Mouse (Mus musculus) stomach, embryonic 14.5 days (tissue): ENCODE data around the gene Ank3. TPM values are rescaled to one million over a fixed set of nuclear protein-coding genes. Genes with fewer than 3 reads are reported as not detected.

Experiments used
- ATAC-seq: fragments of 200-750 bp; cut with Nextera tagmentation; 2 replicates; pipeline ENCODE4 v1.8.0; 2017; ENCODE audit warnings: low read depth, moderate TSS enrichment; ENCODE audit not compliant: insufficient number of reproducible peaks, insufficient read depth, low FRiP score
- H3K27ac ChIP-seq: fragments of 300-500 bp; sonication (generic); 2 replicates; pipeline ENCODE4 v1.5.1; 2014; ENCODE audit warnings: mild to moderate bottlenecking, low read length, moderate library complexity, mixed read lengths
- H3K27me3 ChIP-seq: fragments of 300-500 bp; sonication (generic); 2 replicates; pipeline ENCODE4 v1.6.1; 2014; ENCODE audit warnings: low read length, control low read depth, mixed read lengths; ENCODE audit not compliant: control insufficient read depth, insufficient read depth
- H3K36me3 ChIP-seq: fragments of 300-500 bp; sonication (generic); 2 replicates; pipeline ENCODE4 v1.6.1; 2014; ENCODE audit warnings: mild to moderate bottlenecking, control low read depth, low read length, moderate library complexity, mixed read lengths; ENCODE audit not compliant: control insufficient read depth, insufficient read depth
- H3K4me1 ChIP-seq: fragments of 300-500 bp; sonication (generic); 2 replicates; pipeline ENCODE4 v1.6.1; 2014; ENCODE audit warnings: low read length, control low read depth, mixed read lengths; ENCODE audit not compliant: control insufficient read depth, insufficient read depth
- H3K4me2 ChIP-seq: fragments of 300-500 bp; sonication (generic); replicated peaks from 2 replicates; pipeline ENCODE4 v1.6.1; 2014; ENCODE audit warnings: low read depth, low read length, control low read depth
- H3K4me3 ChIP-seq: fragments of 300-500 bp; sonication (generic); 2 replicates; pipeline ENCODE4 v1.5.1; 2014; ENCODE audit warnings: low read depth, low read length, control low read depth
- H3K9ac ChIP-seq: fragments of 300-500 bp; sonication (generic); replicated peaks from 2 replicates; pipeline ENCODE4 v1.6.1; 2014; ENCODE audit warnings: low read depth, mild to moderate bottlenecking, control low read depth, low read length, moderate library complexity, mixed read lengths
- H3K9me3 ChIP-seq: fragments of 300-500 bp; sonication (generic); 2 replicates; pipeline ENCODE4 v1.6.1; 2016; ENCODE audit warnings: low read depth, low read length, control low read depth; ENCODE audit not compliant: control insufficient read depth
- WGBS: fragments of 180-500 bp; shearing (Covaris S2); extraction: QIAGEN DNeasy Blood & Tissue Kit; methylation state at CpG from one replicate; pipeline ENCODE4 v1.1.7; 2014; 5-methylcytosine and 5-hydroxymethylcytosine counted together
- polyA plus RNA-seq: library from polyadenylated mRNA; unstranded; fragments of >200 nt; fragmentation: Nextera tagmentation; extraction: Ambion mirVana; gene quantifications from 2 replicates; pipeline ENCODE4 v1.2.1, GENCODE M21; 2014

Gene Ank3
- polyA plus RNA-seq, 1 experiment from 2014 or later: 46.1 TPM

DNA sequence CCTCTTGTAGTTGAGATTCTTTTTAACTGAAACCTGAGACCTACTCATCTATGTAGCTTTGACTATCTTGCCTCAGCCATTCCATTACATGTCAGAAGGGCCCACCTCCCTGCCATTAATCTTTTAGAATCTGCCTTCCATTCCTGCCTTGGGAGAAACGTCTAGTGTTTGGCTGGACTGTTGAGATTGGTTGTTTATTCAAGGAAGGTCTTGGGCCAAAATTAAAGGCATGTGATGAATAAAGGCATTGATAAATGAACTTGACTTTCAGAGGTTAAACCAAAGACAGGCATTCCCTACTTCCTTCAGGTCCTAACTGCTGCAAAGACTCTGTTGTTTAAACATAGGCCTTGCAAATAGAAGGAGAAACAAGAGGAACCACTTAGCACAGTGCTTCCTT, 271.9 kb downstream of the Ank3 start:
- Histone ChIP-seq H3K27me3 (no peaks in the 10 kb centered on the region), H3K4me1 (no peaks in the 10 kb centered on the region), H3K9ac (no peak overlapping the region), H3K4me2 (no peak overlapping the region), H3K36me3 (no peaks in the 10 kb centered on the region), H3K27ac (no peak overlapping the region), H3K4me3 (no peak overlapping the region), H3K9me3 (no peaks in the 10 kb centered on the region)
- 5% methylated on average over 1 of the region's 1 CpGs for WGBS
- no peak for ATAC-seq

DNA sequence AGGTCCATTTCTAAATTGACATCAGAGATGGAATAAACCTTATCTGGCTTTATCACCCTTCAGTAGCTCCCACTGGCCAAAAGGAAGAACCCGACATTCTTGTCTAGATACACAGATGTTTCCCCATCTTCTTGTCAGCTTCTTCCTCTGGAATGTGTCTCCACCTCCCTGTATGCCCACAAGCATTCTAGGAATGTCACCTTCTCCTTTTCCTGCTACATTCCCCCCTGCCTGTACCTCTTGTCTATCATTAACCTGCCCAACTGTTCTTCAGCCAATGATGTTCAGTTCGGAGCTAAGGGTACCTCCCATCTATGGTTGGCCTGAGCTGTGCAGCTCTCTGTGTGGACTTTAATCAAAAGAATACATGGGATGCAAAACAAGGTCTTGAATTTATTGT, 272.4 kb downstream of the Ank3 start:
- no peaks in the 10 kb centered on the region for H3K4me1 ChIP-seq
- no peak for ATAC-seq
- H3K9ac ChIP-seq: no peak overlapping the region
- no peaks in the 10 kb centered on the region for H3K36me3 ChIP-seq
- WGBS: 41% methylated on average over 2 of the region's 2 CpGs
- no peak overlapping the region for H3K4me3 ChIP-seq
- no peaks in the 10 kb centered on the region for H3K27me3 ChIP-seq
- H3K4me2 ChIP-seq: no peak overlapping the region
- H3K27ac ChIP-seq: no peak overlapping the region
- no peaks in the 10 kb centered on the region for H3K9me3 ChIP-seq

DNA sequence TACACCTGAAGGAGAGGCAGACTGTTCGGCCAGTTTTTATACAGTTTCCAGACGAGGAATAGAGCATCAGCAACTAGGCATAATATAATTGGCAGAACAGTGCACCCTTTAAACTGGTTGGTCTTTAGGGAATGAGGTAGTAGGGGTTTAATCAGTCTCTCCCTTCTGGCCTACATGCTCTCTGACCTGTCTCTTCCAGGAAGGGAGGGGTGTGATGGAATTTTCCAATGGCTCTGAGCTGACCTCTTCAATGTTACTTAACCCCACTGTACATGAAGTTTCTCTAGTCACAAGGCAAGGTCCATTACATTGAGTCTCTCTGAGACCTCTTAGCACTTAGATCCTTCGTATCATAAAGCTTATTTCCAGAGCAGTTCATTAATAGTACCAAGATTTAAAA, 272.9 kb downstream of the Ank3 start:
- Histone ChIP-seq H3K27me3 (no peaks in the 10 kb centered on the region), H3K4me1 (no peaks in the 10 kb centered on the region), H3K9ac (no peak overlapping the region), H3K4me3 (no peak overlapping the region), H3K4me2 (no peak overlapping the region), H3K9me3 (no peaks in the 10 kb centered on the region), H3K36me3 (no peaks in the 10 kb centered on the region), H3K27ac (no peak overlapping the region)
- WGBS: 81% methylated on average over 3 of the region's 3 CpGs
- no peak for ATAC-seq

DNA sequence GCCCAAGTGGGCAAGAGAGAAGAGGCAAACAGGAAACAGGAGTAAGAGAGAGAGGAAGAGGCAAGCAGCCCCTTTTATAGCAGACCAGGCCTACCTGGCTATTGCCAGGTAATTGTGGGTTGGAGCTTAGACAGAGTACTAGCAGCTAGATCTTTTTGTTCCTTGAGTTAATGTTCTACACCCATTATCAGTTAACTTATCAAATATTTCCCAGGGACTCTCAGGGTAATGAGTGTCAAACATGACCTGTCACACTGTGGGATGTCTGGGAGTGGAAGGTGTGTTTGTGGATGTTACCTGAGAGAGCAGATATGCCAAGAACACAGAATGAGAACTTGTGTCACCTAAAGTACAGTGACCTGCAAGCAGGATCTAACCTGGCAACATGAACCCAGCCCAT, 274.0 kb downstream of the Ank3 start:
- Histone ChIP-seq H3K27me3 (no peaks in the 10 kb centered on the region), H3K4me3 (no peak overlapping the region), H3K4me2 (no peak overlapping the region), H3K9me3 (no peaks in the 10 kb centered on the region), H3K36me3 (no peaks in the 10 kb centered on the region), H3K27ac (no peak overlapping the region), H3K4me1 (no peaks in the 10 kb centered on the region), H3K9ac (no peak overlapping the region)
- ATAC-seq: no peak

DNA sequence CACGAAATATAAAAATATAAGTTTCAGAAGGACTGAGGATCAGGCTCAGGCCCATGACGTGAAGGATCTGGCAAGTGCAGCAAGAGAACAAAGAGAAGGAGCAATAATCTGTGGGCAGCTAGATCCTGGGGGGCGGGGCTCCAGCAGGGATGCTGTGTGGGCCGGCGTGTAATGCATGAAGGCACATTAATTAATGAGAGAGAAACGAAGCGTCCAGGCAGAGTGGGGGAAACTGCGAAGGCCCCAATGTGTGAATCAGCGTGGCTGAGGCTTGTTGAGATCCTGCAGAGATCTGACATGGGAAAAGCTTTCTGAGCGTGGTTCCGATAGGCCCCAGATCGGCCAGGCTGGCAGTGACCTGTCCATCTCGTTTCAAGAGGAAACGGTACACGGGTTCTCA, 279.7 kb downstream of the Ank3 start:
- Histone ChIP-seq H3K9ac (no peak overlapping the region), H3K36me3 (no peaks in the 10 kb centered on the region), H3K4me2 (no peak overlapping the region), H3K4me3 (no peak overlapping the region), H3K4me1 (no peaks in the 10 kb centered on the region), H3K27me3 (no peaks in the 10 kb centered on the region), H3K27ac (no peak overlapping the region), H3K9me3 (no peaks in the 10 kb centered on the region)
- no peak for ATAC-seq
- 83% methylated on average over 15 of the region's 15 CpGs for WGBS

DNA sequence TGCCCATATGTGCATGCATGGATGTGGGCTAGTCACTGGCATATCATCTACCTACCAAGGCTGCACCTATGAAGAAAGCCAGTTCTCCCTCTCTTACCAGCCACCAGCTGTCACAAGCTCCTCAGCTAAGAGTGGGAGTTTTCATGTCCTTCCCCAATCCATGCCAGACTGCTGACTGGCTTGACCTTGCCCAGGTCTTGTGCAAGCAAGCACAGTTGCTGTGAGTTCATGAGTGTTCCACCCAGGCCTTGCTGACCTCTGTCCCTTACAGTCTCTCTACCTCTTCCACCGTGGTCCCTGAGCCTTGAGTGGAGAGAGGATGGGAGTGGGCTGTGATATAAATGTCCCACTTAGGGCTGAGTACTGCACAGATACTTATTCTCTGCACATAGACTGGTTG, 287.8 kb downstream of the Ank3 start:
- Histone ChIP-seq H3K4me2 (no peak overlapping the region), H3K27ac (no peak overlapping the region), H3K27me3 (no peaks in the 10 kb centered on the region), H3K4me1 (0 out of 2 replicates have a peak, but pooled peaks cover 3% of the 10 kb centered on the region), H3K36me3 (no peaks in the 10 kb centered on the region), H3K9me3 (no peaks in the 10 kb centered on the region), H3K9ac (no peak overlapping the region), H3K4me3 (no peak overlapping the region)
- WGBS: 89% methylated on average over 1 of the region's 1 CpGs
- no peak for ATAC-seq

DNA sequence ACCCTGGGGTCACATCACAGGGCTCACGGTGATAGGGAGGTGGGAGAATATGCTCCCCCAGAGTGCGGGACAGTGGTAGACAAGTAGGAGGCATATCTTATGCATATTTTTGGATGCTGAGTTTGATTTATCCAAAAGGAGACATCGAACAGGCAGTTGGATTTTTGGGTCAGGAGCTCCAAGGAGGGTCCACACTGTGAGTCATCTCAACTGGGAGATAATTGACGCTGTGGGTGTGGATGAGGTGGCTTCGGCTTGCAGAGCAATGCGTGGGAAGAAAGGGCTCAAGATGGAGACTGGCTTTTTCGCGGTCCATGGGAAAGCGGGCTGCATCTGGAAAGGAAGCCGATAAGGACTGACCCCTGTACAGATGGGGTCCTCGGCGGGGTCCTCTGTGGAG, 290.5 kb downstream of the Ank3 start:
- Histone ChIP-seq H3K4me3 (no peak overlapping the region), H3K9me3 (no peaks in the 10 kb centered on the region), H3K4me1 (0 out of 2 replicates have a peak, but pooled peaks cover 3% of the 10 kb centered on the region), H3K4me2 (no peak overlapping the region), H3K9ac (no peak overlapping the region), H3K27ac (no peak overlapping the region), H3K27me3 (no peaks in the 10 kb centered on the region), H3K36me3 (no peaks in the 10 kb centered on the region)
- ATAC-seq: no peak
- 83% methylated on average over 12 of the region's 12 CpGs for WGBS

DNA sequence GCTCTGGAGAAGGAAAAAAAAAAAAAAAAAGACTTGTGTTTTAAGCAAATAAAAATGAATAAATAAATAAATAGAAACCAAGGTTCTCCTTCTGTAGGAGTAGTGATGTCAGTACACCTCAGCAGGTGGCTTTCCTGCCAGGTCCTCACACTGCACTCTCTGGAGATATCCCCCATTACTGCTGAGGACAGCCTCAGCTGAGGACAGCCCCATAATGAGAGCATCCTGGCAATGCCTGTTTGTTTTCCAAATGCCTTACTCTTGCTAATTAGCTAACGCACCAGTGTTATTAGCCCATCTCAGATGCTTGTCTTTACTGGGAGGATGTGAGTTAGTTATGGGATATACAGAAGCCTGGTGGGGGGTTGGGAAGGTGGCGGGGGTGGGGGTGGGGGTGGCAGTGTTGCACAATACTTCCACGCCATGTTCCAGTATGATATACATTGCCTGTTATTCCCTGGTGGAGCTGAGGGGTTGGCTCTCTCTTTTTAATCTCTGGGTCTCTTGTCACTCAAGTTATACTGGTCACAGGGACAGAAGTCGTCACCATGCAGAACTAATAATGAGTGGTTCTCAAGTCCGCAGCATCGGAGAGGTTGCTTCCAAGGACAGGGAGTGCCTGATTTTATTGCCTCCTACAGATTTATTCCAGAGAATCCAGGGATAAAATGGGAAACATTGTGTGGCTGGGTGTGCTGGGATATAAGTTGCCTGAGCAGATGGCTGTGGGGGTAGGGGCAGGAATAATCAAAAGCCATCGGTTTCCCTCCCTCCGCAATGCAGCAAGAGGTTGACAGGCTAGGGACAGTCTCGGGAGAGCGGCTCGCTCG, 291.8 kb downstream of the Ank3 start:
- no peak overlapping the region for H3K27ac ChIP-seq
- H3K36me3 ChIP-seq: no peaks in the 10 kb centered on the region
- 0 out of 2 replicates have a peak, but pooled peaks cover 3% of the 10 kb centered on the region for H3K4me1 ChIP-seq
- no peaks in the 10 kb centered on the region for H3K9me3 ChIP-seq
- ATAC-seq: no peak
- no peak overlapping the region for H3K9ac ChIP-seq
- H3K27me3 ChIP-seq: no peaks in the 10 kb centered on the region
- WGBS: 20% methylated on average over 12 of the region's 12 CpGs
- no peak overlapping the region for H3K4me3 ChIP-seq
- no peak overlapping the region for H3K4me2 ChIP-seq

DNA sequence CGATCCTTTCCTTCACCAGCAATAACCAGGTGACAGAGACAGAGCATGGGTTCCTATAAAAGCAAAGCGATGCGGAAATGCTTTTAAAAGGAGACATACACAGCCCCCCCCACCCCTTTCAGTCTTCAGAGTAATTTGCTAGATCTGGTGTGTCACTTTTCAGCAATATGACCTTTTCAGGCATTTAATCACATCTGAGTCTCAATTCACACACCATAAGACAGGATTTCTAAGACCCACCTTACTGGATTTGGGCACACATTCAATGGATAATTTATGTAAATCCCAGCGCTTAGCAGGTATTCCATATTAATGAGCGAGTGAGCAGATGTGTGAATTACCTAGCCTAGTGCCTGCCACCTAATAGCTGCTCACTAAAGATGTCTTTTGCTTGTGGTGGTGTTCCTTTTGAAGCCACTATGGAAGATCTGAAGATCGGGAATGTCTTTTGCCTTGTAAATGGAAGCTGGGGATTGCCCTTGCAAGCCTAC, 292.4 kb downstream of the Ank3 start:
- 0 out of 2 replicates have a peak, but pooled peaks cover 3% of the 10 kb centered on the region for H3K4me1 ChIP-seq
- no peak overlapping the region for H3K9ac ChIP-seq

More for the DNA sequence above, 292.4 kb downstream of the Ank3 start:
- Histone ChIP-seq H3K27me3 (no peaks in the 10 kb centered on the region), H3K4me2 (no peak overlapping the region), H3K4me3 (no peak overlapping the region), H3K9me3 (no peaks in the 10 kb centered on the region), H3K36me3 (no peaks in the 10 kb centered on the region), H3K27ac (no peak overlapping the region)
- WGBS: 28% methylated on average over 6 of the region's 6 CpGs
- no peak for ATAC-seq
